Mouse (Mus musculus): ENCODE measurements at regions not wholly inside any gene's neighbourhood (a gene's known extent, or its start where the extent isn't known, plus 50 kb on each side); places are given as distances from the start of the nearest gene placed in this dataset.

DNA sequence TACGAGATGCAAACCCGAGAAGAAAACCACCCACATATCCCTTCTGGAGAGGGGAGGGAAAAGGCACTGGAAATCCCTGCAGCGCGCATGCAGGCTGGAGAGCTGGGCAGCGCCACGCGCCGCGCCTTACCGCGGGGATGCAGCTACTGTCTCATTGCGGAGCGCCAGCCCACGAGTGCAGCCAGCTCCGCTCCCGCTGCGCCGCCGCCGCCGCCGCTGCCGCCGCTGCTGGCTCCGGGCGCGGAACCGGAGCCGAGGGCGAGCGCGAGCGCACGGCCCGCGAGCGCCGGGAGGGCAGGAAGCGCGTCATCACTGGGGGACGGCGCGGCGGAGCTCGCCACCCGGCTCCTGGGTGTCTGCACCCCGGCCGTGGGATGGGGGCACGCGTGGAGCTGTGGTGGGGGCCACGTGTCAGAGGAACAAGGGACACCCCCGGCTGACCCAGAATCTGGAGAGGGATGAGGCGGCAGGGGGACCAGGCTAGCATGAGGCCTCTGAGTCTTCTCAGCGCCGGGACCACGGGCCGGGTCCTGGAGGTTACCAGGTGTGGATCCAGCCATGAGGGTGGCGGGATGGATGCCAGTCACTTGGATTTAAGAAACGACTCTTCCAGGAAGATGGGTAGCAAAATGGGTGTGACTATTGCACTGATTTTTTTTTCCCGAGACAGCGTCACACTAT, 74.4 kb upstream of the Tln2 start:
- no peaks in the 10 kb centered on the region for H3K79me2 ChIP-seq (ENCODE audit: control insufficient read depth, insufficient read depth, low read length, poor library complexity)
- H3K4me1 ChIP-seq (ENCODE audit: control insufficient read depth in 1 of 2, insufficient read depth in 2 of 2, low read length in 2 of 2): no peaks in the 10 kb centered on the region
- no peak for TF ChIP-seq NRF1 (IDR thresholded peaks at IDR 0.05; ENCODE audit: insufficient read depth, low read depth, low read length, poor library complexity, severe bottlenecking)
- TF ChIP-seq ZMIZ1 (IDR thresholded peaks at IDR 0.05; ENCODE audit: low read depth, low read length): no peak
- TF ChIP-seq ETS1 (IDR thresholded peaks at IDR 0.05; ENCODE audit: low read depth, low read length): no peak
- H3K9me3 ChIP-seq (replicated peaks; ENCODE audit: insufficient read depth, low read length): no peaks in the 10 kb centered on the region
- no peak overlapping the region for H3K27ac ChIP-seq (ENCODE audit: control insufficient read depth, low read depth, low read length)
- no peaks in the 10 kb centered on the region for H3K27me3 ChIP-seq (ENCODE audit: control insufficient read depth in 1 of 2, insufficient read depth in 2 of 2, low read length in 2 of 2)
- H3K4me3 ChIP-seq (ENCODE audit: control insufficient read depth in 1 of 2, insufficient read depth in 1 of 2, low read depth in 2 of 2, low read length in 2 of 2): no peak overlapping the region
- H3K9ac ChIP-seq (ENCODE audit: control insufficient read depth, low read depth, low read length, poor library complexity, severe bottlenecking): no peak overlapping the region
- H3K36me3 ChIP-seq (ENCODE audit: control insufficient read depth in 1 of 2, insufficient read depth in 2 of 2, low read length in 2 of 2): no peaks in the 10 kb centered on the region
- no peak for DNase-seq (ENCODE audit: low read depth, low spot score)

DNA sequence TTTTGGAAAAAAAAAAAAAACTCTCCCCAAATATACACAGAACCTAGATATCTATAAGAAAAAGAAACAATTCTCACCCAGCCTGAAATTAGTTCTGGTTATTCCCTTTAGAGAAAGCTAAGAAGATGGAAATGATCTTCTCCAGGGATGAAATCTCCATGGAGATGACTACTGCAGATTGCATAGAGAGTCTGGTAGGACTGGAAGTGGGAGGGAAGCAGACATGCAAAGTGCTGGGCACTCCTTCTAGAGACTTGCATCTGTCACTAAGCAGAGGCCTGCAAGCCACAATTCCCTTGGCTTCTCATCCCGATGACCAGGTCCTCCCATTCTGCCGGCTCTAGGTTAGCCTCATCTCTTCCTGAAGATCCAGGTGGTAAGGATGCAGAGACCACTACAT, 87.3 kb upstream of the Tln2 start:
- no peaks in the 10 kb centered on the region for H3K79me2 ChIP-seq (ENCODE audit: control insufficient read depth, insufficient read depth, low read length, poor library complexity)
- H3K4me3 ChIP-seq (ENCODE audit: control insufficient read depth in 1 of 2, insufficient read depth in 1 of 2, low read depth in 2 of 2, low read length in 2 of 2): no peak overlapping the region
- H3K27me3 ChIP-seq (ENCODE audit: control insufficient read depth in 1 of 2, insufficient read depth in 2 of 2, low read length in 2 of 2): no peaks in the 10 kb centered on the region
- no peaks in the 10 kb centered on the region for H3K9me3 ChIP-seq (replicated peaks; ENCODE audit: insufficient read depth, low read length)
- TF ChIP-seq TCF12 (IDR thresholded peaks at IDR 0.05; ENCODE audit: low read depth, low read length) (no peak), MYC (IDR thresholded peaks at IDR 0.05; ENCODE audit: low read depth, low read length) (no peak), BHLHE40 (IDR thresholded peaks at IDR 0.05; ENCODE audit: borderline replicate concordance, low read depth, low read length) (no peak), GATA1 (IDR thresholded peaks at IDR 0.05; ENCODE audit: low read depth, low read length) (no peak), POLR2AphosphoS2 (IDR thresholded peaks at IDR 0.05; ENCODE audit: low read length) (no peak), NRF1 (IDR thresholded peaks at IDR 0.05; ENCODE audit: insufficient read depth, low read depth, low read length, poor library complexity, severe bottlenecking) (no peak), USF1 (IDR thresholded peaks at IDR 0.05; ENCODE audit: low read depth, low read length) (no peak), ZKSCAN1 (IDR thresholded peaks at IDR 0.05; ENCODE audit: low read depth, low read length) (no peak)
- H3K9ac ChIP-seq (ENCODE audit: control insufficient read depth, low read depth, low read length, poor library complexity, severe bottlenecking): no peak overlapping the region
- H3K4me1 ChIP-seq (ENCODE audit: control insufficient read depth in 1 of 2, insufficient read depth in 2 of 2, low read length in 2 of 2): no peaks in the 10 kb centered on the region
- no peak for DNase-seq (ENCODE audit: low read depth, low spot score)
- H3K27ac ChIP-seq (ENCODE audit: control insufficient read depth, low read depth, low read length): no peak overlapping the region
- no peaks in the 10 kb centered on the region for H3K36me3 ChIP-seq (ENCODE audit: control insufficient read depth in 1 of 2, insufficient read depth in 2 of 2, low read length in 2 of 2)

DNA sequence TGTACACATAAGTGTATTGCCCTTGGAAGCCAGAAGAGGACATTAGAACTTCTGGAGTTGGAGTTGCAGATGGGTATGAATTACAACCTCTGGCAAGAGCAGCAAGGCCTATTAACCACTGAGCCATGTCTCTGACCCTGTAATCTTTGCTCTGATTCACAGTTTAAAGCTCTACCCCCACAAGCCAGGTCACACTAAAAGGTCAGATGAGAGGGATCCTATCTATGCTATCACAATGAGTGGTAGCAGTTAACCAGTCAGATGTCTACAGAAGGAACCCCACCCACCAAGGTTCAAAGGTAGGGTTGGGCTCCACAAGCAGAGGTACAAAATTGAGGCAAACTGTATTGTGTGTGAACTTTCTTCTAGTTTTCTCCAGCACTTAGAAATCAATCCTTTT, 94.5 kb upstream of the C2cd4b start:
- Histone ChIP-seq H3K36me3 (ENCODE audit: control insufficient read depth in 1 of 2, insufficient read depth in 2 of 2, low read length in 2 of 2) (no peaks in the 10 kb centered on the region), H3K9me3 (replicated peaks; ENCODE audit: insufficient read depth, low read length) (no peaks in the 10 kb centered on the region), H3K27ac (ENCODE audit: control insufficient read depth, low read depth, low read length) (no peak overlapping the region), H3K4me3 (ENCODE audit: control insufficient read depth in 1 of 2, insufficient read depth in 1 of 2, low read depth in 2 of 2, low read length in 2 of 2) (no peak overlapping the region), H3K4me1 (ENCODE audit: control insufficient read depth in 1 of 2, insufficient read depth in 2 of 2, low read length in 2 of 2) (no peaks in the 10 kb centered on the region), H3K9ac (ENCODE audit: control insufficient read depth, low read depth, low read length, poor library complexity, severe bottlenecking) (no peak overlapping the region), H3K79me2 (ENCODE audit: control insufficient read depth, insufficient read depth, low read length, poor library complexity) (no peaks in the 10 kb centered on the region), H3K27me3 (ENCODE audit: control insufficient read depth in 1 of 2, insufficient read depth in 2 of 2, low read length in 2 of 2) (no peaks in the 10 kb centered on the region)
- DNase-seq (ENCODE audit: low read depth, low spot score): no peak
- TF ChIP-seq UBTF (IDR thresholded peaks at IDR 0.05; ENCODE audit: borderline replicate concordance, insufficient read depth, low read depth, low read length) (no peak), BHLHE40 (IDR thresholded peaks at IDR 0.05; ENCODE audit: borderline replicate concordance, low read depth, low read length) (no peak), SMC3 (IDR thresholded peaks at IDR 0.05; ENCODE audit: low read depth, low read length) (no peak), ELF1 (IDR thresholded peaks at IDR 0.05; ENCODE audit: low read depth, low read length) (no peak), ZNF384 (IDR thresholded peaks at IDR 0.05; ENCODE audit: low read depth, low read length) (no peak), CHD2 (IDR thresholded peaks at IDR 0.05; ENCODE audit: low read length) (no peak), CHD1 (IDR thresholded peaks at IDR 0.05; ENCODE audit: low read depth, low read length) (no peak), USF2 (IDR thresholded peaks at IDR 0.05; ENCODE audit: borderline replicate concordance in 1 of 2, insufficient read depth in 1 of 2, low read depth in 1 of 2, low read length in 2 of 2) (no peak), USF1 (IDR thresholded peaks at IDR 0.05; ENCODE audit: low read depth, low read length) (no peak), ZC3H11A (IDR thresholded peaks at IDR 0.05; ENCODE audit: low read depth, low read length) (no peak), MAZ (IDR thresholded peaks at IDR 0.05; ENCODE audit: low read depth, low read length) (no peak), TBP (IDR thresholded peaks at IDR 0.05; ENCODE audit: low read depth, low read length) (no peak), SIN3A (IDR thresholded peaks at IDR 0.05; ENCODE audit: low read length) (no peak), ZKSCAN1 (IDR thresholded peaks at IDR 0.05; ENCODE audit: low read depth, low read length) (no peak), RCOR1 (IDR thresholded peaks at IDR 0.05; ENCODE audit: low read depth, low read length) (no peak), GABPA (IDR thresholded peaks at IDR 0.05; ENCODE audit: low read depth, low read length) (no peak), GATA1 (IDR thresholded peaks at IDR 0.05; ENCODE audit: low read depth, low read length) (no peak), MEF2A (IDR thresholded peaks at IDR 0.05; ENCODE audit: extremely low read depth, insufficient replicate concordance, low read depth, low read length, poor library complexity, severe bottlenecking) (no peak)

Data from MEL (cell line).